Mouse (Mus musculus): ENCODE results near the gene Slc1a1. TPM values are rescaled to one million over a fixed set of nuclear protein-coding genes. Genes with fewer than 3 reads are reported as not detected.

Gene Slc1a1
- polyA plus RNA-seq, 1 experiment from 2014 or later, result 0.27 TPM

Other genes with a start within 250 kb of the Slc1a1 start
- gene Glis3, start 155.0 kb upstream of the Slc1a1 start, polyA plus RNA-seq (2014; fragmentation: Nextera tagmentation; extraction: Ambion mirVana), result 1.8 and 2.3 TPM in 2 replicates
- gene Plpp6, start 128.9 kb downstream of the Slc1a1 start, polyA plus RNA-seq (2014; fragmentation: Nextera tagmentation; extraction: Ambion mirVana), result 10.3 and 14.1 TPM in 2 replicates
- gene 4430402I18Rik, start 132.8 kb downstream of the Slc1a1 start, polyA plus RNA-seq (2014; fragmentation: Nextera tagmentation; extraction: Ambion mirVana), result 0.27 and 0.90 TPM in 2 replicates
- gene Cdc37l1, start 155.3 kb downstream of the Slc1a1 start, polyA plus RNA-seq (2014; fragmentation: Nextera tagmentation; extraction: Ambion mirVana), result 51.2 and 51.6 TPM in 2 replicates
- gene Ak3, start 212.9 kb downstream of the Slc1a1 start, polyA plus RNA-seq (2014; fragmentation: Nextera tagmentation; extraction: Ambion mirVana), result 85.1 and 97.2 TPM in 2 replicates